In genomic region chr11:100440691-100441522, GRCm38 (mm10) we compare ENCODE assay signal across 8 mouse cellular contexts. TPM values are rescaled to one million over a fixed set of nuclear protein-coding genes. Genes with fewer than 3 reads are reported as not detected.
A peak's percentile ranks its signal among the peaks of the same experiment; 100 is the strongest.
DNase-seq lines count a peak whose midpoint lies in the region; ATAC-seq lines count a peak whose summit lies in the region.

No protein-coding gene starts in this region.

- H3K27ac ChIP-seq in hindbrain, embryonic 16.5 days (ENCODE audit: low read depth, low read length) = peak overlapping the region; percentile 78

- 0 out of 2 replicates have a peak, but pooled peaks cover 2% of the 10 kb centered on the region for H3K36me3 ChIP-seq in hindbrain, embryonic 16.5 days (ENCODE audit: control insufficient read depth, insufficient read depth, low read length)

- peak overlapping the region; percentile 81 for H3K4me2 ChIP-seq in hindbrain, embryonic 16.5 days (ENCODE audit: low read length)

- H3K9me3 ChIP-seq in hindbrain, embryonic 16.5 days (ENCODE audit: control insufficient read depth, low read length) = no peaks in the 10 kb centered on the region

- 2% methylated on average over 49 of the region's 52 CpGs for WGBS in hindbrain, embryonic 16.5 days

- peaks cover 5% of the 10 kb centered on the region for H3K4me1 ChIP-seq in hindbrain, embryonic 16.5 days (ENCODE audit: control insufficient read depth, insufficient read depth, low read depth, low read length)

- peak overlapping the region; percentile 80 for H3K4me3 ChIP-seq in hindbrain, embryonic 16.5 days (ENCODE audit: low read length)

- H3K9ac ChIP-seq in hindbrain, embryonic 16.5 days (ENCODE audit: low read depth, low read length) = peak overlapping the region; percentile 94

- no peaks in the 10 kb centered on the region for H3K27me3 ChIP-seq in hindbrain, embryonic 16.5 days (replicated peaks; ENCODE audit: control insufficient read depth, insufficient read depth, low read length)

- peak; percentile 83 for DNase-seq in ZHBTc4 (ENCODE audit: low read depth, low spot score)
- peak; percentile 67 to 81 for DNase-seq in cerebellum, postnatal 4 days (ENCODE audit: low spot score in 2 of 2)
- peak; percentile 82 for DNase-seq in gastrocnemius, adult 18-20 months (ENCODE audit: low spot score)
- peak; percentile 84 to 86 for DNase-seq in left cerebral cortex, adult 18-20 months (ENCODE audit: low spot score in 2 of 2)
- DNase-seq in lung, postnatal 4 days = peak; percentile 91 to 92
- peak; percentile 91 for DNase-seq in retina, postnatal 1 day
- peak; percentile 91 for DNase-seq in thymus, postnatal 4 days

- peak; percentile 97 for ATAC-seq in hindbrain, embryonic 16.5 days

RNA-seq across cellular contexts. Expression of gene Nt5c3b, which starts 0.7 kb away (rescaled TPM):
- total RNA-seq in gastrocnemius, adult 18-20 months (2021) = 1 to 10 TPM; 7.7 to 8.3 TPM
- polyA plus RNA-seq in hindbrain, embryonic 16.5 days (2015; fragmentation: Nextera tagmentation; extraction: Ambion mirVana) = 127 TPM in 2 replicates
- 10 to 100 TPM; 47.2 to 53.8 TPM for total RNA-seq in left cerebral cortex, adult 18-20 months (2021)

RNA-seq across cellular contexts. Expression of gene Klhl10, which starts 0.8 kb away (rescaled TPM):
- total RNA-seq in gastrocnemius, adult 18-20 months (2021) = under 1 TPM; 0.25 to 0.28 TPM
- 0.75 and 1.2 TPM in 2 replicates for polyA plus RNA-seq in hindbrain, embryonic 16.5 days (2015; fragmentation: Nextera tagmentation; extraction: Ambion mirVana)
- total RNA-seq in left cerebral cortex, adult 18-20 months (2021) = 1 to 10 TPM in 1 of 2 experiments, under 1 TPM in 1; 0.82 to 1.2 TPM

RNA-seq across cellular contexts. Expression of gene Fkbp10, which starts 25.4 kb away (rescaled TPM):
- total RNA-seq in gastrocnemius, adult 18-20 months (2021) = 1 to 10 TPM; 1.9 to 2.6 TPM
- 29.2 and 33.1 TPM in 2 replicates for polyA plus RNA-seq in hindbrain, embryonic 16.5 days (2015; fragmentation: Nextera tagmentation; extraction: Ambion mirVana)
- total RNA-seq in left cerebral cortex, adult 18-20 months (2021) = 1 to 10 TPM; 4.3 to 6.6 TPM

RNA-seq across cellular contexts. Expression of gene P3h4, which starts 26.3 kb away (rescaled TPM):
- total RNA-seq in gastrocnemius, adult 18-20 months (2021) = 1 to 10 TPM; 1.6 to 3.2 TPM
- polyA plus RNA-seq in hindbrain, embryonic 16.5 days (2015; fragmentation: Nextera tagmentation; extraction: Ambion mirVana) = 21.5 and 25.5 TPM in 2 replicates
- total RNA-seq in left cerebral cortex, adult 18-20 months (2021) = 10 to 100 TPM; 10.4 to 11.3 TPM

RNA-seq across cellular contexts. Expression of gene Klhl11, which starts 31.6 kb away (rescaled TPM):
- total RNA-seq in gastrocnemius, adult 18-20 months (2021) = 1 to 10 TPM; 2.7 to 4.2 TPM
- polyA plus RNA-seq in hindbrain, embryonic 16.5 days (2015; fragmentation: Nextera tagmentation; extraction: Ambion mirVana) = 9.1 and 10.4 TPM in 2 replicates
- 100 to 1,000 TPM; 104 to 106 TPM for total RNA-seq in left cerebral cortex, adult 18-20 months (2021)

Comparison
In these comparisons a context has a peak if more than half of its experiments do, and no peak if none do; other contexts are left out.
1. Peak in every context shown above with its lines: DNase-seq, ATAC-seq, H3K4me3 ChIP-seq and H3K27ac ChIP-seq.
2. RNA of gene Nt5c3b, which starts 0.7 kb away (total RNA-seq): 47.2 to 53.8 TPM in left cerebral cortex, adult 18-20 months; 7.7 to 8.3 TPM in gastrocnemius, adult 18-20 months; every median in the first group is over 4 times any median in the second.